Mouse (Mus musculus): ENCODE measurements at regions not wholly inside any gene's neighbourhood (a gene's known extent, or its start where the extent isn't known, plus 50 kb on each side); places are given as distances from the start of the nearest gene placed in this dataset.

GRCm38 (mm10) chr13:30085446-30085845, 50.8 kb upstream of the Mboat1 start:
- no peak for ATAC-seq (ENCODE audit: extremely low read depth, insufficient number of reproducible peaks, low FRiP score, poor library complexity, severe bottlenecking)

GRCm38 (mm10) chr13:30085005-30085404, 51.3 kb upstream of the Mboat1 start:
- ATAC-seq (ENCODE audit: extremely low read depth, insufficient number of reproducible peaks, low FRiP score, poor library complexity, severe bottlenecking) = peak; percentile 96

- ATAC-seq (ENCODE audit: extremely low read depth, insufficient number of reproducible peaks, low FRiP score, poor library complexity, severe bottlenecking) = no peak
Observed at GRCm38 (mm10) chr13:30084386-30084785, 51.9 kb upstream of the Mboat1 start.

GRCm38 (mm10) chr13:30083949-30084348, 52.3 kb upstream of the Mboat1 start:
- ATAC-seq (ENCODE audit: extremely low read depth, insufficient number of reproducible peaks, low FRiP score, poor library complexity, severe bottlenecking) = no peak

GRCm38 (mm10) chr13:30082761-30083160, 53.5 kb upstream of the Mboat1 start:
- no peak for ATAC-seq (ENCODE audit: extremely low read depth, insufficient number of reproducible peaks, low FRiP score, poor library complexity, severe bottlenecking)

DNA sequence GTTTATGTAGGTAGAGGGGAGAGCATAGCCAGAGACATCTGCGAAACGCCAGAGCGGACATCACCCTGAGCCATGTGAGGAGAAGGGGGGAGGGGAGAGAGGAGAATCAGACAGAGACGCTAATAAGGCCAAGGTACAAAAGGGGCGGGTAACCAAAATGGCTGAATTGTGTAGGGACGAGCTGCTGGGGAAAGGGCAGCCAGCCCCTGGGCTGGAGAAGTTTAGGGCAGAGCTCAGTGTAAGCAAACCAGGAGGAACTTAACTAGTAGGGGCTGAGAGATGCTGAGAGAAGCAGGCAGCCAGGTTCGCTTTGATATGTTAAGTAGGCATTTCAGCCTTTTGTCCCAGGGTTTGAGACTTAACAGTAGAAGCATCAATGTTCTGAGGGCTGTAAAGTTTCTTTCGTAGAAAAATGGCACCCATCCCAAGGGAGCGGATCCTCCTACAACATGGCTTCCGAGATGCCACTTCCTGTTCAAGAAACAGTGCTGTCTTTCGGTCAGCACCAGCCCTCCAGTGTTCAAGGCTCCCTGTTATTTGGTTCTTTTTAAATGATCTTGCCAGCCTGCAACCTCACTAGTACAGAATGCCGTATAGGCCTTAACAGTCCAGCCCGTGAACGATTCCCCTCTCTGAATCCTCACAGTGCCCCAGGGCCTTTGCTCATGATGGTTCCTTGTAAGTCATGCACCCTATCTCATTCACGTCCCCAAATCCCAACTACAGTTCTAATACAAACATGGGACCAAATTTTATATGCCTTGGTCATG, 55.4 kb upstream of the Mboat1 start:
- ATAC-seq (ENCODE audit: extremely low read depth, insufficient number of reproducible peaks, low FRiP score, poor library complexity, severe bottlenecking) = no peak

DNA sequence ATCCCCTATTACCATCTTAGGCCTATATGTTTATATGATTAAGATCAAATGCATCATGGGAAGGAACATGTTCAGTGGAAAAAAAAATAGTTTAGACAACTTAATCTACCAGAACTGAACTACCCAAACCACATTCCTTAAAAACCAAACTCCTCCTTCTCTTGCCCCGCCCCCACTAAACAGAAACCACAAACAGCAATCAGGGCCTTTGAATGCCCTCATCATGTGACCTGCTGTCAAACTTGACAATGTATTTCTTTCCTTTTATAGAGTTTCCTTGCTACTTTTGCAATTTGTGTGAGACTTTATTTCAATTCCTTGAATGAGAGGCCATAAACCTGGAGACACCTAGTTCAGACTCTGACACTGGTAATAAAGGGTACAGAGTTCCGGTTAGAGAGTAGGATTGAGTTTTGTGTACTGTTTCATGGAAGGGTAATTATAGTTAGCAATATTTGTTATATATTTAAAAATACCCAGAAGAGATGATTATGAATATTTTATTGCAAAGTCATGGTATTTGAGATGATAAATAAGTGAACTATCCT, 61.7 kb upstream of the Mboat1 start:
- no peak for ATAC-seq (ENCODE audit: extremely low read depth, insufficient number of reproducible peaks, low FRiP score, poor library complexity, severe bottlenecking)

DNA sequence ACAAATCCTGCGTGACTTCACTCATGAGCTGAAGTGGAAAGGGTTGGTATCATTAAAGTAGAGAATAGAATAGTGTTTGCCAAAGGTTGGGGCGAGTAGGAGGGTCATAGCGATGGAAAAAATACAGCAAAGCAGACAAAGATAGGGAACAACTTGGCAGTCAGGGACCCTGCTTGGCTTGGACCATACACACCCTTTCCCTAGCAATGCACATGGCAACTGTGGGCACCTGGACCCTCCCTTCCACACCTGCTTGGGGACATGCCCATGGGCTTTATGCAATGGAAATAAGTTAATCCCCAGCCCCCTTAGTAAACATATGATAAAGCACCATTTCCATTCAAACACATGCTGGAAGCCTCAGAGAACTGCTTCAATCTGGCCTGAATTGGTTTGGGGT, 62.2 kb upstream of the Mboat1 start:
- ATAC-seq (ENCODE audit: extremely low read depth, insufficient number of reproducible peaks, low FRiP score, poor library complexity, severe bottlenecking) = no peak

GRCm38 (mm10) chr13:30069397-30069796, 66.9 kb upstream of the Mboat1 start:
- no peak for ATAC-seq (ENCODE audit: extremely low read depth, insufficient number of reproducible peaks, low FRiP score, poor library complexity, severe bottlenecking)

DNA sequence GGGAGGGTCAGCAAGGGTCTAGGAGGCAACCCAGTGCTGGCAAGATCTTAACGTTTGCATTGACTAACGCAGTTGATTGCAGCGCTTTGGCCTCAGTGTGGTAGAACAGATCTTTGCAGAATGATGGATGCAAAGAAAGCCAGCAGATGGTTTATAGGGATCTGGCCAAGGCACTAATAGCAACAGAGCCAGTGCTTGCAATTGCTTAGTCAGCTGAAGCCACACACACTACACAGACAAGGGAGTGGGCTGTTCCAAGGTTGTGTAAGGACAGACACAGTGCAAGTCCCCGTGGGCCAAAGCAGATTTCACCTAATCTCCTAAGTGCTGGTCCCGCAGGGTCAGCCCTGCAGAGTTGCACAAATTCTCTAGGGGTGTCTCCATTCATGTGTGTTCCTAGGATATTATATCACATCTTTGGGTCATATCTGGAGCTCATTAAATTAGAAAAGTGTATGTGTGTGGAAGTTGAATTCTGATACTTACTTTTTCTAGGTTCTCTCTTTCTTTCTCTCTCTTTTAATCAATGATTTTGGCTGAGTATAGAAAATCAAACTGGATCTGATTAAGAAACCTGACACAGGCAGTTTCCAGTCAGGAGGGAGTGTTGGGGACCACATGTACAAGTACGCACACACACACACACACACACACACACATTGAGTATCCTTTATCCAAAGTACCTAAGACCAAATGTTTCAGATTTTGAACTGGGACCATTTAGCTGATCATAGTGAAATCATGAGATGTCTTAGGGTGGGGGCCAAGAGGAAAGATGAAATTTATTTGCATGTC, 68.5 kb upstream of the Mboat1 start:
- no peak for ATAC-seq (ENCODE audit: extremely low read depth, insufficient number of reproducible peaks, low FRiP score, poor library complexity, severe bottlenecking)

DNA sequence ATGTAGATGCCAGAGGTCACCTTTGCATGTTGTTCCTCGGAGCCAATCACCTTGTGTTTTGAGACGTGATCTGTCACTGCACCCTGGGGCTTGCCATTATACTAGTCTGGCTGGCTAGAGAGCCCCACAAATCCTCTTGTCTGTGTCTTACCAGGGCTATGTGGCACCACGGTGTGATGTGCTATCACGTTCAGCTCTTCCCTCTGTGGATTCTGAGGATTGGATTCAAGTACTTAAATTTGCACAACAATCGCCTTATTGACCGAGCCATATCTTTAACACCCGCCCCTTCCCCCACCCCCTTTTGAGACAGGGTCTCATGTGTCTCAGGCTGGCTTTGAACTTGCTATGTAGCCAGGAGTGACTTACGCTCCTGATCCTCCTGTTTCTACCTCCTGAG, 70.8 kb upstream of the Mboat1 start:
- no peak for ATAC-seq (ENCODE audit: extremely low read depth, insufficient number of reproducible peaks, low FRiP score, poor library complexity, severe bottlenecking)

DNA sequence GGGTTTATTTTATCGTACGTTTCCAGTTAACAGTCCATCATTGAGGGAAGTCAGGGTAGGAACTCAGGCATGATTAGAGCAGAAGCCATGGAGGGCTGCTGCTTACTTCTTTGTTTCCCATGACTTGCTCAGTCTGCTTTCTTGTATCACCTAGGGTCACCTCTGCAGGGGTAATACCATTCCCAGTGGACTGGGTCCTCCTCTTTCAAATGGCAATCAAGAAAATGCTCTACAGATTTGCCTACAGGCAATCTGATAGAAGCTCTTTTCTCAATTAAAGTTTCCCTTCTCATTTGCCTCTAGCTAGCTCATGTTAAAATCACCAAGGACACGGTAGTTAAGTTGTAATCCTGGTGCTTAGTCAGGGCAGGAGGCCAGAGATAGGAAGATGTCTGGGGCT, 72.5 kb upstream of the Mboat1 start:
- no peak for ATAC-seq (ENCODE audit: extremely low read depth, insufficient number of reproducible peaks, low FRiP score, poor library complexity, severe bottlenecking)

GRCm38 (mm10) chr13:30062285-30062684, 74.0 kb upstream of the Mboat1 start:
- no peak for ATAC-seq (ENCODE audit: extremely low read depth, insufficient number of reproducible peaks, low FRiP score, poor library complexity, severe bottlenecking)

DNA sequence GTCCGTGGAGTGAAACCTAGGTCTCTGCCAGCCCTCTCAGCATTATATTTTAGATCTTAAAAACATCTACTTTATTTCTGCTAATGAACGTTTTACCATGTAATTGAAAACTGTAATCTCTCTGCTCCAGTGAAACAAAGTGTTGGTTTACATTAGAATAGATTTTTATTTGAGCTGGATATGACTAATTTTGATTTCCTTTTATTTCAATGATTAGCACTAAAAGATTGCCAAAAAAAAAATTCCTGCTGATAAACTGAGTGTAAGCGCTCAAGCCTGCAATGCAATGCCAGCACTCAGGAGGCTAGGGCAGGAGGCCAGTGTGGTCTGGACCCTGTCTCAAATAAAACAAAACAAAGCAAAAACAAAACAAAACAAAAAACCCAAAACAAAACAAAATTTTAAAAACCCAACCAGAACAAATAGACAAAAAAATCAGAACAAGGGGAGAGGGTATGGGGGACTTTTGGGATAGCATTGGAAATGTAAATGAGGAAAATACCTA, 69.3 kb upstream of the E2f3 start:
- ATAC-seq (ENCODE audit: extremely low read depth, insufficient number of reproducible peaks, low FRiP score, poor library complexity, severe bottlenecking) = no peak

DNA sequence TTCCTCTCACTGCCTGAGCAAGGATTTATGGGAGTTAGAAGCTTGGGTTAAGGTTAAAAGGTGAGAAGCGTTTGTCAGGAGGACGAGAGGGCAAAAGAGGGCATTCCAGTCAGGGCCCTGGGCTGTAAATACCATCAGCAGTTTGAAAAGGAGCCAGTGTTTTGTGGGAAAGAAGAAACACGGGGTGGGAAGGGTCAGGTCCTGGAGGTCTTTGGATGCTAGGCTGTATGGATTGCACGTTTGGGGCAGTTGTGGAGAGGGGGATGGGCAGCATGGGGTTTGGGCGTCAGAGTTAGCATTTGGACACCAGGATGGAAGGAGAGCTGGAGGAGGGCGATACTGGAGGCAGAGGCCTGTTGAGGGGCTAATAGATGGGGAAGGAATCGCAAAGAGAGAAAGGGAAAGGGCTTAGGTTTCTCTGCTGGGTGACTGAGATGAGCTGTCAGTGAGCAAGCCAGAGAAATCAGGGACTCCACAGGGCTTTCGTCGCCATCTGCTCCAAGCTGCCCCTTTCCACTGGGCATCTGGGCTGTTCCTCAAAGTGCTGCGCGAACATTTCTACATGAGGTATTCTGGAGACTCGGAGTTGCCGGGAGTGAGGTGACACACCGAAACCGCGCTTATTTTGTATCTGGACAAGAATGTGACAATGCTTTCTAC, 66.2 kb upstream of the E2f3 start:
- no peak for ATAC-seq (ENCODE audit: extremely low read depth, insufficient number of reproducible peaks, low FRiP score, poor library complexity, severe bottlenecking)

DNA sequence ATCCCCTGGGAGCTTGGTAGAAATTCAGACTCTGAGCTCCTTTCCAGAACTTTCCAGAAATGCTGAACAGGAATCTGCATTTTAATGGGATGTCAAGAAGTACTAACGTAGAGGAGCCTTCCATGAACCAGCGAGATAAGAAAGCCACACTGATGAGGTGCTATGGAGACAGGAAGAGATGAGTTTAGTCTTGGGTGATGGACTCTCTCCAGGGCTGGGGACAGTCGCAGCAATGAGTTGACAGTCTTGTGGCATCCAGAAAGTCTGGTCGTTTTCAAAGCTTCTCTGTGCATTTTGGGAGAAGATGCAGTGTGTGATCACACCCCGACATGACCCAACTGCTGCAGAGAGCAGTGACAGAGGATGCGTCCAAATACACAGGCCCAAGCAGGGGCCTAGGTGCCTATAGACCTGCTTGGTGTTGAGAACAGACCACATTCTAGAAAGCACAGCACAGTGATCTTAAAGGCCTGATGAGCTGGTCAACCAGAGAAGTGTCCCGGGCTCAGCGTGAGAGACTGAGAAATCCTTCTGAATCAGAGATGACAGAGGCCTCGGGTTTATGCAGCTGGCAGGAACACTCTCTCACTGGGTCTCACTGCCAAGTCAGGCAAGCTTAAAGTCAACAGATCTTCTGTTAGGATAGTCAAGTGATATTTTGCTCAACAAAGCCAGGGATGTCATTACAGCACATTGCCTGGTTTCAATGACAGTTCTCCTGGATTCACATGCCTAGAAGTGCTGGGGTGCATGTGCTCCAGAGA, 65.1 kb upstream of the E2f3 start:
- ATAC-seq (ENCODE audit: extremely low read depth, insufficient number of reproducible peaks, low FRiP score, poor library complexity, severe bottlenecking) = no peak

- ATAC-seq (ENCODE audit: extremely low read depth, insufficient number of reproducible peaks, low FRiP score, poor library complexity, severe bottlenecking) = no peak
Observed at GRCm38 (mm10) chr13:30048260-30048859, 62.5 kb upstream of the E2f3 start.

DNA sequence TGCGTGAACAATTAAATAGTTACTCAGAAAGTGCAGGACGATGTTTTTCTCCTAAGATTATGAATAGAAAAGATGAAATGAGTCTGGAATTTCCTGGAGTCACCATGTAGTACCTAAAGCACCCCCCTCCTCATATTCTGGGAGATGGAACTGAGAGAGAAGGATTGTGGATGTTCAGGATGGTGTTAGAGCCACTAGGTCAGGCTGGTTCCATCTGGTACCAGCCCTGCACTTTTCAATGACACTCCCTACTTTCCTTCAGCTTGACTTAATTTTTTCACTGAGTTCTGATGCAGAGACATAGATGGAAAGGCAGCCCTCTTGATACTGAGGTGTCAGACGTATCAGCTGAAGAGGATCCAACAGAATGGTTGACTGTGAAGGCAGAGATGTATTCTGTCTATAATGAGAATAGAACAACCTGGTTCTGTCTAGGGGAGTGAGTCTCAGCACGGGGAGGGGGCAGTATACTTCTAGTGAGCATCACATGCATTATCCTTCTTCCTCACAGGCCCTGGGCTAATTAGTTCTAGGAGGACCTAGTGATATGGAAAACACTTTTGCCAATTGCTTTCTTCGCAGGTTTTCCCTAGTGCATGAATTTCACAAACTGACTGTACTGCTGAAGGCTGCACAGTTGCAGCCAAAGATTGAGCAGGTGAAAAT, 60.8 kb upstream of the E2f3 start:
- ATAC-seq (ENCODE audit: extremely low read depth, insufficient number of reproducible peaks, low FRiP score, poor library complexity, severe bottlenecking) = no peak

Data from neutrophil, adult 5-6 weeks (primary cell).